ENCODE assay signal across 22 mouse cellular contexts in genomic region chr9:27214023-27214422, GRCm38 (mm10). TPM values are rescaled to one million over a fixed set of nuclear protein-coding genes. Genes with fewer than 3 reads are reported as not detected.
DNase-seq lines count a peak whose midpoint lies in the region; ATAC-seq and TF ChIP-seq lines count a peak whose summit lies in the region.
"Had no signal": no experiment of that assay in that cellular context is flagged by ENCODE, and none has a peak within 500 bp of the region (broad histone marks: within the 10 kb centered on the region; RNA-seq: fewer than 3 reads in every experiment).

No protein-coding gene starts in this region.

- no peaks in the 10 kb centered on the region for H3K36me3 ChIP-seq in forebrain, embryonic 15.5 days
- no peaks in the 10 kb centered on the region for H3K36me3 ChIP-seq in forebrain, embryonic 13.5 days (ENCODE audit: poor library complexity, severe bottlenecking)
- H3K36me3 ChIP-seq in midbrain, postnatal 0 days (ENCODE audit: insufficient read depth, low read length): no peaks in the 10 kb centered on the region
- no peaks in the 10 kb centered on the region for H3K36me3 ChIP-seq in midbrain, embryonic 13.5 days
- H3K36me3 ChIP-seq: embryonic facial prominence, embryonic 12.5 days; heart, embryonic 13.5 days; liver, embryonic 13.5 days; neural tube, embryonic 13.5 days; stomach, embryonic 15.5 days had no signal

- H3K27me3 ChIP-seq in forebrain, embryonic 15.5 days: no peaks in the 10 kb centered on the region
- H3K27me3 ChIP-seq in forebrain, embryonic 13.5 days: peaks cover 4% of the 10 kb centered on the region; the same call in 1 of the 2 replicates
- H3K27me3 ChIP-seq in midbrain, postnatal 0 days (ENCODE audit: insufficient read depth, low read length): no peaks in the 10 kb centered on the region
- H3K27me3 ChIP-seq in midbrain, embryonic 13.5 days: no peaks in the 10 kb centered on the region
- H3K27me3 ChIP-seq: embryonic facial prominence, embryonic 12.5 days; heart, embryonic 13.5 days; liver, embryonic 13.5 days; stomach, embryonic 15.5 days had no signal

- no peak overlapping the region for H3K4me2 ChIP-seq in forebrain, embryonic 15.5 days (replicated peaks)
- H3K4me2 ChIP-seq in forebrain, embryonic 13.5 days: no peak overlapping the region
- H3K4me2 ChIP-seq in midbrain, postnatal 0 days (ENCODE audit: low read depth, low read length, poor library complexity, severe bottlenecking): no peak overlapping the region
- H3K4me2 ChIP-seq in midbrain, embryonic 13.5 days (replicated peaks): no peak overlapping the region
- H3K4me2 ChIP-seq: embryonic facial prominence, embryonic 12.5 days; heart, embryonic 13.5 days; liver, embryonic 13.5 days; lung, embryonic 14.5 days; neural tube, embryonic 13.5 days; stomach, embryonic 15.5 days had no signal

- H3K9me3 ChIP-seq in forebrain, embryonic 15.5 days: no peaks in the 10 kb centered on the region
- no peaks in the 10 kb centered on the region for H3K9me3 ChIP-seq in forebrain, embryonic 13.5 days (replicated peaks)
- no peaks in the 10 kb centered on the region for H3K9me3 ChIP-seq in midbrain, postnatal 0 days (ENCODE audit: low read length)
- H3K9me3 ChIP-seq in midbrain, embryonic 13.5 days: no peaks in the 10 kb centered on the region
- H3K9me3 ChIP-seq: embryonic facial prominence, embryonic 12.5 days; heart, embryonic 13.5 days; liver, embryonic 13.5 days; neural tube, embryonic 13.5 days; stomach, embryonic 15.5 days had no signal

- no peak overlapping the region for H3K9ac ChIP-seq in forebrain, embryonic 15.5 days (replicated peaks)
- no peak overlapping the region for H3K9ac ChIP-seq in forebrain, embryonic 13.5 days
- no peak overlapping the region for H3K9ac ChIP-seq in midbrain, postnatal 0 days (replicated peaks; ENCODE audit: low read length, poor library complexity, severe bottlenecking)
- H3K9ac ChIP-seq in midbrain, embryonic 13.5 days (replicated peaks): no peak overlapping the region
- H3K9ac ChIP-seq: embryonic facial prominence, embryonic 12.5 days; heart, embryonic 13.5 days; liver, embryonic 13.5 days; lung, embryonic 14.5 days; neural tube, embryonic 13.5 days; stomach, embryonic 15.5 days had no signal

- H3K27ac ChIP-seq in forebrain, embryonic 15.5 days (replicated peaks): 0 out of 2 replicates have a peak overlapping the region, but pooled peaks have one; percentile 7
- no peak overlapping the region for H3K27ac ChIP-seq in forebrain, embryonic 13.5 days
- H3K27ac ChIP-seq in midbrain, postnatal 0 days (ENCODE audit: low read depth, low read length): no peak overlapping the region
- no peak overlapping the region for H3K27ac ChIP-seq in midbrain, embryonic 13.5 days
- H3K27ac ChIP-seq: embryonic facial prominence, embryonic 12.5 days; heart, embryonic 13.5 days; liver, embryonic 13.5 days; neural tube, embryonic 13.5 days; stomach, embryonic 15.5 days had no signal

- no peaks in the 10 kb centered on the region for H3K4me1 ChIP-seq in forebrain, embryonic 15.5 days
- no peaks in the 10 kb centered on the region for H3K4me1 ChIP-seq in forebrain, embryonic 13.5 days
- no peaks in the 10 kb centered on the region for H3K4me1 ChIP-seq in midbrain, postnatal 0 days (ENCODE audit: insufficient read depth, low read length)
- H3K4me1 ChIP-seq in midbrain, embryonic 13.5 days (replicated peaks): 0 out of 2 replicates have a peak, but pooled peaks cover 3% of the 10 kb centered on the region
- H3K4me1 ChIP-seq: embryonic facial prominence, embryonic 12.5 days; liver, embryonic 13.5 days; neural tube, embryonic 13.5 days; stomach, embryonic 15.5 days had no signal

- DNase-seq in midbrain, postnatal 0 days (ENCODE audit: low spot score): peak; percentile 8
- DNase-seq in adrenal gland, postnatal 25 days: peak; percentile 54
- DNase-seq in thymus, adult 18-20 months: no peak
- no peak for DNase-seq in right cerebral cortex, postnatal 14 days
- DNase-seq: cerebellum, adult 9-11 months; gastrocnemius, postnatal 10 days; heart, adult 18-20 months; kidney, adult 9 months; kidney, postnatal 4 days; layer of hippocampus, adult 9-11 months; liver, embryonic 13.5 days; lung, embryonic 14.5 days; lung, postnatal 36 days; thymus, adult 2 months had no signal

- TF ChIP-seq CTCF in midbrain, postnatal 0 days (IDR thresholded peaks at IDR 0.05): no peak

- 45% methylated on average over 3 of the region's 3 CpGs for WGBS in forebrain, embryonic 15.5 days
- 64% methylated on average over 3 of the region's 3 CpGs for WGBS in forebrain, embryonic 13.5 days
- 76% methylated on average over 3 of the region's 3 CpGs for WGBS in midbrain, postnatal 0 days
- 87% methylated on average over 3 of the region's 3 CpGs for WGBS in midbrain, embryonic 13.5 days

- H3K4me3 ChIP-seq in forebrain, embryonic 15.5 days: no peak overlapping the region
- H3K4me3 ChIP-seq in forebrain, embryonic 13.5 days: no peak overlapping the region
- no peak overlapping the region for H3K4me3 ChIP-seq in midbrain, postnatal 0 days (ENCODE audit: low read depth, low read length)
- H3K4me3 ChIP-seq in midbrain, embryonic 13.5 days (replicated peaks): no peak overlapping the region
- H3K4me3 ChIP-seq: embryonic facial prominence, embryonic 12.5 days; heart, embryonic 13.5 days; liver, embryonic 13.5 days; neural tube, embryonic 13.5 days; stomach, embryonic 15.5 days had no signal

- ATAC-seq in forebrain, embryonic 15.5 days (replicated peaks): no peak
- ATAC-seq in forebrain, embryonic 13.5 days: no peak
- ATAC-seq in midbrain, postnatal 0 days (ENCODE audit: low FRiP score): no peak
- ATAC-seq in midbrain, embryonic 13.5 days: no peak

RNA-seq across cellular contexts. Expression of gene Jam3, which starts 58.8 kb away (rescaled TPM):
- 67.3 and 67.9 TPM in 2 replicates for polyA plus RNA-seq in forebrain, embryonic 15.5 days (2015; fragmentation: Nextera tagmentation; extraction: Ambion mirVana)
- 113 and 123 TPM in 2 replicates for polyA plus RNA-seq in forebrain, embryonic 13.5 days (2015; fragmentation: Nextera tagmentation; extraction: Ambion mirVana)
- total RNA-seq in midbrain, postnatal 0 days (2014; rRNA removed): 20.6 and 37.3 TPM in 2 replicates
- polyA plus RNA-seq in midbrain, postnatal 0 days (2015; fragmentation: Nextera tagmentation; extraction: Ambion mirVana): 28.8 and 29.2 TPM in 2 replicates
- 99.8 and 103 TPM in 2 replicates for polyA plus RNA-seq in midbrain, embryonic 13.5 days (2015; fragmentation: Nextera tagmentation; extraction: Ambion mirVana)
- 35.7 and 36.5 TPM in 2 replicates for total RNA-seq in adrenal gland, postnatal 25 days (2021)
- total RNA-seq: megakaryocyte-erythroid progenitor cell, adult 5-6 weeks had no signal

Comparison
In these comparisons a context has a peak if more than half of its experiments do, and no peak if none do; other contexts are left out.
1. DNase-seq: peak in midbrain, postnatal 0 days (single experiment) and adrenal gland, postnatal 25 days (single experiment); none in thymus, adult 18-20 months (0 of 2) and right cerebral cortex, postnatal 14 days (single experiment).